Mouse (Mus musculus) thymus, postnatal 10 days (tissue): ENCODE measurements around the gene Usp29.

Experiments used
- DNase-seq, 2 experiments: peaks; one replicate each; pipeline ENCODE4 v3.0.0; 2021; ENCODE audit warnings: low spot score in 2 of 2

Usp29 gene

GRCm38 (mm10) chr7:6816706-6817376, 86.5 kb downstream of the Usp29 start:
- DNase-seq: no peak

- no peak for DNase-seq
Observed at GRCm38 (mm10) chr7:6820296-6820695, 89.9 kb downstream of the Usp29 start.

DNA sequence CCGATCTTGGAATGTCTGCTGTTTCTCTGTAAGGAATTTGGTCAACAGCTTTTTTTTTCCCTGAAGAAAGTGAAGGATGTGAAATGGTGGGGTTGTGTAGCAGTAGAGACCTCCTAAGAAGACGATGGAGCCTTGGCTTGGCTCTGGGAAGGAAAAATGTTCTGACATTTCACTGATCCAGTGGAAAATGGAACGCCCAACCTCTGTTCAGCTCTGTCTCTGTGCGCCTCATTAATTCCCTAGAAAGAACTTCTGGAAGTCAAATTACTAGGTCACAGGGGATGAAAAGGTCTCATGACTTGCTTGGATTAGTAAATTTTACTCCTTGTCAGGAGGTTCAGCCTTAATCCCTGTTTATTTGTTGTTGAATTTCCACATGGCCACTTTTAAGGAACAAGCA, 92.3 kb downstream of the Usp29 start:
- DNase-seq: no peak

DNA sequence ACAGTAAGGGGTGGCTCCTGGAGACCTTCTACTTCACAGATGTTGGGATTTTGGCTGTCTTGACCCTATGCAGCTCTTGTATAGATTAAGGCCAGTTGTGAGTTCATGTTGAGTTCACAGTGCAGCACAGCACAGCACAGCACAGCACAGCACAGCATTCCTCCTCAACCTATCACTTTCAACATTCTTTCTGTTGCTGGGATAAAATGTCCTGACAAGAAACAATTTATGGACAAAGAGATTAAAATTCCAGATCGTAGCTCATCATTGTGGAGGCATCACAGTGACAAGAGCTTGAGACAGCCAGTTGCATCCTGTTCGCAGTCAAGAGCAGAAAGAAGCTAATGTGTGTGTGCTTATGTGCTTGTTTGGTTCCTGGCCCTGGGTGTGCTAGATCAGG, 93.3 kb downstream of the Usp29 start:
- DNase-seq: no peak

DNA sequence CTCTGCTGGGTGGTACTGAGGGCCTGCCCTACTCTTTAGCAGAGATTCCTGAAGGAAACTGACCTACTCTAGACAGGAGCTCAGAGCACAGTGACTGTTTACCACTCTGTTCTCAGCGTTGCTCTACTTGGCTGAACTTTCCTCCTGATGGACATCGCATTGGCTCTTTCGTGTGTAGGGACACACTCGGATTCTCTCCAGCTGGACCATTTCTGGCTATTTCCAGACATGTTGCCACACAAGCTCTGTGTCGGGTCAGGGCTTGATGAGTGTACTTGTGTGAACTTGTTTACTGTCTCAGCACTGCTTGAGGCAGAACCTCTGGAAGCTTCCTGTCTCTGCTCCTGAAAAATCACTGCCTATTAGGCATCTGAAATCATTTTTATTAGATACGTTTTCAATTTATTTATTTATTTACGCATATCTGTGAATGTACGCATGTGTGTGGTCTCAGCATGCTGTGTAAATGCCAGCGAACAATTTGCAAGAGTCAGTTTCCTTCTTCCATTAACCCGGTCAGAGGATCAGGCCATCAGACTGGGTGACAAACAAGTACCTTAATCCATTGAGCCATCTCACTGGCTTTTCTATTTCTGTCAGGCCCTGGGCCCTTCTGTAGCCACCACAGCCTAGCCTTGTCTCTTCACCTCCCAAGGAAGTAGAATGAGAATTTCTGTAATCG, 95.7 kb downstream of the Usp29 start:
- DNase-seq: no peak

GRCm38 (mm10) chr7:6829148-6829547, 98.8 kb downstream of the Usp29 start:
- no peak for DNase-seq

GRCm38 (mm10) chr7:6834950-6835349, 104.6 kb downstream of the Usp29 start:
- no peak for DNase-seq

GRCm38 (mm10) chr7:6835351-6835750, 105.0 kb downstream of the Usp29 start:
- no peak for DNase-seq

- no peak for DNase-seq
Observed at GRCm38 (mm10) chr7:6837297-6837925, 107.0 kb downstream of the Usp29 start.

DNA sequence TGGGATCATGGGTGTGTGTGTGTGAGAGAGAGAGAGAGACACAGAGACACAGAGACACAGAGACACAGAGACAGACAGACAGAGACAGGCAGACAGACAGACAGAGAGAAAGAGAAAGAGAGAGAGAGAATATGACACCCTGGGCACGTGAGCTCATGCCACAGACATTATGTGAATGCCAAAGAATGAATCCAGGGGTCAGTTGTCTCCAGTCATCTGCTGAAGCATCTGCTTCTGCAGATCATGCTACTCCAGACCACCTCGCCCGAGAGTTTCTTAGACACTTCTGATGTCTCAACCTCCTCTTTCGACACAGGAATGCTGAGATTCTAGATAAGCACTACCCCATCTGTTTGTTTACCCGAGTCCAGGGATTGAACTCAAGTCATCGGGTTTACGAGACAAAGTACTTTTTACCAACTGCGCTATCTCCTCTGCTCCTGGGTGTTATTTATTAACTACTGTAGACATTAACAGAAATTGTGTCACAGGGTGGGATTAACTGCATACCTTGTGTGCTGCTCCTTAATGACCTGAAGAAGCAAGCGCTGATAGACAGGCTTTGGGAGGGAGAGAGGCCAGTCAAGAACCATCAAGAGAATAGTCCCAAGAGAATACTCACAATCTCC, 107.7 kb downstream of the Usp29 start:
- DNase-seq: no peak

DNA sequence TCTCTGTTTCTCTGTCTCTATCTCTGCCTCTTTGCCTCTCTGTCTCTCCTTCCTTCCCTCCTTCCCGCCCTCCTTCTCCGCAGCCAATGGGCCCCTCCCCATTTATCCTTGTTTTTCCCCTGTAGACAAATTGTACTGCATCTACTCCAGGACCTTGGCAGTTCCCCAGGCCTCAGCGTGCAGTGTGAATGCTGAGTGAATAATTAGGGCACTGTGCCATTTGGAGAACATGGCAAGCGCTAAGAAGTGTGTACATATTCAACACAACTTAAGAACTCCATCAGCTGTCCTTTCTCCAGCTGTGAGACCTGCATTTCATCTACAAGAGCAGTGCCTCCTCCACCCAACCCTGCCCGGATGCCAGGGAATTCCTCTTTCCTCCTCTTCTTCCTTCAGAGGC, 110.5 kb downstream of the Usp29 start:
- DNase-seq: no peak

GRCm38 (mm10) chr7:6849495-6849894, 119.1 kb downstream of the Usp29 start:
- no peak for DNase-seq

DNA sequence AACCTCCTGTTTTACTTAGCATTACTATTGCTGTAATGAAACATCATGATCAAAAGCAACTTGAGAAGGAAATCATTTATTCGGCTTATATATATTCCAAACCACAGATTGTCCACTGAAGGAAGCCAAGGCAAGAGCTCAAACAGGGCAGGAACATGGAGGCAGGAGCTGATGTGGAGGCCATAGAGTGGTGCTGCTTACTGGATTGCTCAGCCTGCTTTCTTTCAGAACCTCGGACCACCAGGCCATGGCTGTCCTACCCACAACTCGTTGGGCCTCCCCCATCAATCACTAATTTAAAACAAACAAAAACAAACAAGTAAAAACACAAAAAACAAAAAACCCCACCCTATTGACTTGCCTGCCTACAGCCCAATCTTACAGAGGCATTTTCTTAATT, 119.9 kb downstream of the Usp29 start:
- DNase-seq: no peak

DNA sequence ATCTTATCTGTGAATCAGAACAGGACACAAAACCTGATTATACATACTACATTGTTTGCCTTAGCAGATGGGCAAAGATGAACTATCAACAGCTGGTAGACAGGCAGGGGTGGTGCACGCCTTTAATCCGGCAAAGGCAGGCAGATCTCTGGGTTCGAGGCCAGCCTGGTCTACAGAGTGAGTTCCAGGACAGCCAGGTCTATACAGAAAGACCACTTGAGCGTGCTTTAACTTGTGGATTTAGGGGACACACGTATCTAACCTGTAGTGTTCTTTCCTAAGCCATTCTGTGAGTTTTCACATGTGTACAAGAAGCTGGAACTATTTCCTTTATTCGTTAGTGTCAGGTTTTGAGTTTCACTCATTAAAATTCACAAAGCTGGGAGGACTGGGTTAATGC, 120.9 kb downstream of the Usp29 start:
- no peak for DNase-seq

- DNase-seq: no peak
Observed at GRCm38 (mm10) chr7:6851717-6852503, 121.5 kb downstream of the Usp29 start.

DNA sequence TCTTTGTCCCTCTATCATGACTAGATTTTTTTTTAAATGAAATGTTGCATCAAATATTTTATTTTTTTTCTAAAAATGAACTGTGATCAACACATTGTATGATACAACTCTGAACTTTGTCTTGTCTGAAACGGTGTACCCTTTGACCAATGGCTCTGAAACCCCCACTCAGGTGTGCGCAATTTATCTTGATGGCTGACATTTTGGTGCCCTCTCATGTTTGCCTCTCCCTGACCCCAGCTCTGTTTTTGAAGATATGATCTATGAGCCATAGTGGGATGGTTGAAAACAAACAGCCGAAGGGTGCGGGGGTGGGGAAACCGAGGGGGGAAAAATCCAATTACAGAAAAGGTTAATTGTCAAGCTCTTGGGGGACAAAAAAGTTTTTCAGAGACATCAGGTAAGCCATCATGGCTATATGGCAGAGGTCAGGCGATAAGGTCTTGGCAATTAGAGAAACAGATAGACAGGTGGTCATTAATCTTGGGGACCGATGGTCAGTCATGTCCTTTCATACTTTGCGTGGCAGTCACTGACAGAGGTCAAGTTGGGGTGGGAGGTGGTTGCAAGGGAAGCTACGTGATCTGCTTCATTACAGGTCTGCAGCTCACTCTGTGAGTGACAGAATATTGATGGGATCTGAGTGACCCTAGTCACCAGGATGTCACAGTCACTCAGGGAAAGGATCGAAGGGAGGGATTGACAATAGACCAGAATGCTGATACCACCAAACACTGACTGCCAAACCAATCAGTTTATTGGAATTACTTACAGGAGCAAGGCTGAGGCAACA, 125.4 kb downstream of the Usp29 start:
- no peak for DNase-seq

GRCm38 (mm10) chr7:6858694-6859270, 128.4 kb downstream of the Usp29 start:
- DNase-seq: no peak

- DNase-seq: no peak
Observed at GRCm38 (mm10) chr7:6860689-6861088, 130.3 kb downstream of the Usp29 start.

DNA sequence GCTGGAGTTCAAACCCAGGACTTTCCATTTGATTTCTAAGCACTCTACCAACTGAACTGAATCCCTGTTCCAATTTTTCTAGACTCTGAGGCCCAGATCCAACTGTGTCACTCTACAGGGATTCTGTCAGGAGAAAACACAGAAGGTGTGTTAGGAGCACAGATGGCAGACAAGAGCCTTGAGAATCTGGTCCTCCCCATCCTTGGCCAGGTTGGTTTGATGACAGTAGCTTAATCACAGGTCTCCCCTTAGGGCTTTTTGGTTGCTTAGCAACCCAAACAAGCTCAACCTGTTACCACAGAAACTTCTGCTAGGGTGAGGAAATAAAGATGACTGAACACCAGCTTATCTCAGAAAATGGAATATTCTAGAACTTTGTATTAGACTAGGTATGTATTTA, 136.0 kb downstream of the Usp29 start:
- no peak for DNase-seq

GRCm38 (mm10) chr7:6868831-6869230, 138.5 kb downstream of the Usp29 start:
- DNase-seq: no peak

- no peak for DNase-seq
Observed at GRCm38 (mm10) chr7:6869556-6869955, 139.2 kb downstream of the Usp29 start.
